Mouse (Mus musculus) cerebellum, adult (tissue): ENCODE data around the gene Abca7.
A peak's percentile ranks its signal among the peaks of the same experiment; 100 is the strongest.
"Not testable (repeated sequence)": the region's sequence is repeated elsewhere in the genome, so short reads cannot be mapped to it uniquely, and the experiment has no call there.

Experiments
- ATAC-seq: cut with Nextera tagmentation; 2 replicates; pipeline ENCODE4 v1.9.2; 2017; ENCODE audit warnings: mild to moderate bottlenecking, moderate library complexity, mixed read lengths; ENCODE audit not compliant: insufficient number of reproducible peaks, low FRiP score, low TSS enrichment

The Abca7 gene

GRCm38 (mm10) chr10:79996272-79997033 is at the start of gene Abca7:
Gene Abca7, plus strand, starts transcription at chr10:79996494.
- peak; percentile 89 for ATAC-seq

GRCm38 (mm10) chr10:79946752-79947322 is 49.5 kb upstream of the Abca7 start:
- no peak for ATAC-seq

- no peak for ATAC-seq
Observed at GRCm38 (mm10) chr10:79947502-79947901, 48.8 kb upstream of the Abca7 start.

GRCm38 (mm10) chr10:79949873-79950272 is 46.4 kb upstream of the Abca7 start:
- ATAC-seq, result no peak

GRCm38 (mm10) chr10:79950661-79951060 is 45.6 kb upstream of the Abca7 start:
- ATAC-seq, result no peak

GRCm38 (mm10) chr10:79953946-79954345 is 42.3 kb upstream of the Abca7 start:
- no peak for ATAC-seq

GRCm38 (mm10) chr10:79955691-79956090 is 40.6 kb upstream of the Abca7 start:
- ATAC-seq, result no peak

- ATAC-seq, result no peak
Observed at GRCm38 (mm10) chr10:79956643-79957154, 39.6 kb upstream of the Abca7 start.

- no peak for ATAC-seq
Observed at GRCm38 (mm10) chr10:79958140-79958816, 38.0 kb upstream of the Abca7 start.

- not testable (repeated sequence) for ATAC-seq
Observed at GRCm38 (mm10) chr10:79959412-79959811, 36.9 kb upstream of the Abca7 start.

- peak; percentile 87 for ATAC-seq
Observed at GRCm38 (mm10) chr10:79959847-79960601, 36.3 kb upstream of the Abca7 start, which contains the start of gene Wdr18. Gene Wdr18, plus strand, starts transcription at chr10:79960152.

GRCm38 (mm10) chr10:79960671-79961294 is 35.5 kb upstream of the Abca7 start:
- no peak for ATAC-seq

GRCm38 (mm10) chr10:79964727-79965126 is 31.6 kb upstream of the Abca7 start:
- no peak for ATAC-seq

GRCm38 (mm10) chr10:79965325-79965724 is 31.0 kb upstream of the Abca7 start:
- ATAC-seq, result no peak

- ATAC-seq, result 0 out of 2 replicates have a peak, but pooled peaks have one; percentile 21
Observed at GRCm38 (mm10) chr10:79966886-79967400, 29.4 kb upstream of the Abca7 start.

- ATAC-seq, result no peak
Observed at GRCm38 (mm10) chr10:79968181-79968580, 28.1 kb upstream of the Abca7 start.

- no peak for ATAC-seq
Observed at GRCm38 (mm10) chr10:79969124-79969568, 27.1 kb upstream of the Abca7 start.

- ATAC-seq, result no peak
Observed at GRCm38 (mm10) chr10:79970415-79971182, 25.7 kb upstream of the Abca7 start, which contains the start of gene Grin3b. Gene Grin3b, plus strand, starts transcription at chr10:79970715.

- no peak for ATAC-seq
Observed at GRCm38 (mm10) chr10:79971183-79971497, 25.2 kb upstream of the Abca7 start.
